Mouse (Mus musculus): ENCODE measurements around the gene Lonrf2. TPM values are rescaled to one million over a fixed set of nuclear protein-coding genes. Genes with fewer than 3 reads are reported as not detected.

The Lonrf2 gene
- total RNA-seq, 1 experiment from 2014 or later = 0.18 TPM

DNA sequence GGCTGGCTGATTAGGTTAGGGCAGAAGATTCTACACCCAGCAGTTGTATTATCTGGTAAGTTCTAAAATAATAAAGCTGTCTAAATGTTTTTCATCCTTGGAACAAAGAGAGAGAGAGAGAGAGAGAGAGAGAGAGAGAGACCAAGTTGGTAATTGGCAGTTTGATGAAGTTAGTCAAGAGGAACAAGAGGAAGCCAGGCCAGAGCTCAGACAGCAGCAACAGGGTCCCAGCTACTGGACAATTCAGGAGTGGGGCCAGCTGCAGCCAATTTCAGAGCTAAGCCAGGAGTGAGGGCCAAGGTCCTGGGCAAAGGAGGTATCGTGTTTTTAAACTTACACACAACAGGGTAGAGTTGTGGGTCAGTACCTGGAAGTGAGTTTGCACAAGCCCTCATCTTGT is 6.3 kb upstream of the Lonrf2 start:
- ATAC-seq (replicated peaks; ENCODE audit: low read depth, poor library complexity, severe bottlenecking) = no peak

DNA sequence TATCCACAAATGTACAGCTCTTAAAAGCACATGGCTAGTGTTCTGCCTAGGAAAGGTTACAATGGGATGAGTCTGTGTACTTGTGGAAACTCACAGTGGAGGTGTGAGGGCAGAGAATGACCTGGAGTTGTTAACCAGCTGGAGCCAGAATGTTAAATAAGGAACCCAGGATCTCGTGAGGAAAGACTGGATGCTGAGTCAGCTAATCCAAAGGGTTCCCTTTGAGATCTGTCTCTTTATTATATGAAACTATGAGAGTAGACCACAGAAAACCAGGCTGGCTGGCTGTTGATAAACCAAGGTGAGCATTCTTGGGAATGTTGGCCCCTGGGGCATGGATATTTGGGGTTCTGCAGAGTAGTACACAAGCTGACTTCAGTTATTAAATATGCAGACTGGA is 3.4 kb upstream of the Lonrf2 start:
- ATAC-seq (replicated peaks; ENCODE audit: low read depth, poor library complexity, severe bottlenecking) = no peak

DNA sequence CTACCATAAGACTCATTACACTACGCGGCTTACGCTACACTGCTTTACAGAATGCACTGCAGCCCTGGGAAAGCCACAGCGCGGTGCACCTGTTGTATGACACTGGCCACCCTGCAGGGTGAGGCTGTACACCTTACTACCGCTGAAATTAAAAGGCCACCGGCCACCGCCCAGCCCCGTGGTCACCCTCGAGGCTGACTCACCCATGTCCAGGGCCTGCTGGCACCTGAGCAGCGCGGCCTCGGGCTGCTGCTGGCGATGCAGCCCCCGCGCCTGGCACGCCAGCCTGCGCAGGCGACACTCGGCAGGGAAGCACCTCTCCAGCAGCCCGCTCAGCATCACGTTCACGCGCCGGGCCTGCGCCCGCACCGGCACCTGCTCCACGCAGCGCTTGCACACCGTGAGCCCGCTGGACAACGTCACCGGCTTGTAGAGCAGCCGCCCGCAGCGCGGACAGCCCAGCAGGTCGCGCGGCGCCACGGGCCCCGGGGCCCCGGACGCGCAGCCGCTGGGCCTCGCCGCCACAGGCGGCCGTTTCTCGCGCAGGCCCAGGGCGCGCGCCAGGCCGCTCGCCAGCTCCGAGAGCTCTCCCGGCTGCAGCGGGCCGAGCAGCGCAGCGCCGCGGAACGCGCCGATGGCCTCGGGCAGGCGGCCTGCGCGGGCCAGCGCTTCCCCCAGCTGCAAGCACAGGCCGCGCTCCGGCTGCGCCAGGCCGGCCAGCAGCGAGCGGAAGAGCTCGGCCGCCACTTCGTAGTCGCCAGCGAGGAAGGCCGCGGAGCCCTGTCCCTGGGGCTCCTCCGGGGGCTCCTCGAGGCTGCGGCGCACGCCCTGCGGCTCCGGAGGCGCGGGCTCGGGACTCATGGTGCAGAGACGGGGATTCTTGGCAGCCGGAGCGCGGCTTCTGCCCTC is 689 bp downstream of the Lonrf2 start:
- no peak for ATAC-seq (replicated peaks; ENCODE audit: low read depth, poor library complexity, severe bottlenecking)

DNA sequence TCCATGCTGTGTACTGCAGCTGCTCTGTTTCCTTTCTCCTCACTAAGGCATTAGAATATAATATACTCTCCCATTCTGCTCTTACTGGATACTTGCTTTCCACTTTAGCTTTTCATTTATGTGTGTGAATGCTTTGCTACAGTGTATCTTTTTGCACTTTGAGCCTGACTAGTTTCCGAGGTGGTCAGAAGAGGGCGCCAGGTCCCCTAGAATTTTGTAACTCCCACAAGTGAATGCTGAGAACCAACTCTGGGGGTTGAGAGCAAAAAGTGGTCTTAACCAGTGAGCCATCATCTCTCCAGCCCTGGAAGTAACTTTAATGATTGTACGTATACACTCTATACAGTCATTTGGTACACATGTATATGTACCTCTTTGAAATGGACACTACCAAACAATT is 1.6 kb downstream of the Lonrf2 start:
- no peak for ATAC-seq (replicated peaks; ENCODE audit: low read depth, poor library complexity, severe bottlenecking)

DNA sequence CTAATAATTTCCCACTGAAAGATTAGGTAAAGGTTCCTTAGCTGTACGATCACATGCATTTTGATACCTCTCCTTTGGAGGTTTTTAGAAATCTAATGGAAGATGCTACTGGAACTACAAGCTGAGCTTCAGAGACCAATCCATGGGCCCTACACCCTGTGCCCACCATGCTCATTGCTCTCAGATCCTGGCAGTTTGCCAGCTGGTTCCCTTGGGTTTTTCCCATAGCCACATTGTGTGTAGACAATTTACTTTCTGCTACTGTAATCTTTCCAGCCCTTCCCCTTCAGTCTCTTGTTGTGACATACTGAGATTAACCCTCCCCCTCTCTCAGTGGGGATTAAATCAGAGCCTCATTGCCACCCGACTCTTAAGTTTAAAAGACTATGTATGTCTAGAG is 11.6 kb downstream of the Lonrf2 start:
- no peak for ATAC-seq (replicated peaks; ENCODE audit: low read depth, poor library complexity, severe bottlenecking)

DNA sequence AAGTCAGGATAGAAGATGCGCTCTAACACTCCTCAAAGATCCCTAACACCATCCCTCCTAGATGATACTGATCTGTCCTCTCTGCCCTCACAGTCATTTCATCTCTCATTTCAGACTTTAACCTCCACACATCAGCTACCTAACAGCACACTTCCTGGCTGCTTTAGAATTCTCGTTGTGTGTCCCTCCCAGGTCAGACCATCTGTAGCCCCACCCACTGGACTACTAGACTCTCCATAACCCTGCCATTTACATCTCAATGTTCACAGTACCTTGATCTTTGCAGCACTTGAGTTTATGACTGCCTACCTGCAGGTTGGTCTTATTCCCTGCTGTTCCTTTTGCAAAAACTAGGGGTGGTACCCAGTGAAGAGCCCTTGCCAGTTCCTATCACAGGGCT is 12.7 kb downstream of the Lonrf2 start:
- no peak for ATAC-seq (replicated peaks; ENCODE audit: low read depth, poor library complexity, severe bottlenecking)

DNA sequence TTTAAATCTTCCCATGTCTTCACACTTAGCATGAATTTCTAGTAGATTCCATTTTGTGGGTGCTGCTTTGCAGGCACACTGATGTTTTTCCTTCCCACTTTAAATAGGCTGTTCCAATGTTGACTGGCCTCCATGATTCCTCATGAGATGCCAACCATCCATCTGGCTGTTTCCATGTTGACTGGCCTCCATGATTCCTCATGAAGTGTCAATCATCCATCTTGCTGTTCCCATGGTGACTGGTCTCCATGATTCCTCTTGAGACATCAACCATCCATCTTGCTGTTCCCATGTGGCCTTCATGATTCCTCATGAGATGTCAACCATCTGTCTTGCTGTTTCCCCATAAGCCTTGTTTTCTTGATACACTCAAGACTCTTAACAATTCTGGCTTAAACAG is 16.8 kb downstream of the Lonrf2 start:
- ATAC-seq (replicated peaks; ENCODE audit: low read depth, poor library complexity, severe bottlenecking) = no peak

DNA sequence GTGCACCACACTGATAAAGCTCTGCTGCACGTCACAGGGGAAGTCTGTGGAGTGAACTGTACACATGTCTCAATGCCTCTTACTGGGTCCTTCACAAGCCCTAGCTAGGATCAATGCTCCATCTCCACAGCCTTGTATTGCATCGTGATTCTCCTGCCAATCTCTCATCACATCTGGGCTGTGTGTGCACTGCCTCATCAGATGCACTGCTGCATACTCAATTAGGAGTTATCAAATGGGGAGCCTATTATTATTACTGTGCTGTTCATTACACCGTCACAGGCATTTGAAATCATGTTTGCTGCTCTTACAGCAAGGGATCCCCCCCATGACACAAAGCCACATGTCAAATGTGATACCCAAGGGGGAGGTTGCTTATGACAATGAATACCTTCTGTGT is 18.8 kb downstream of the Lonrf2 start:
- ATAC-seq (replicated peaks; ENCODE audit: low read depth, poor library complexity, severe bottlenecking) = no peak

DNA sequence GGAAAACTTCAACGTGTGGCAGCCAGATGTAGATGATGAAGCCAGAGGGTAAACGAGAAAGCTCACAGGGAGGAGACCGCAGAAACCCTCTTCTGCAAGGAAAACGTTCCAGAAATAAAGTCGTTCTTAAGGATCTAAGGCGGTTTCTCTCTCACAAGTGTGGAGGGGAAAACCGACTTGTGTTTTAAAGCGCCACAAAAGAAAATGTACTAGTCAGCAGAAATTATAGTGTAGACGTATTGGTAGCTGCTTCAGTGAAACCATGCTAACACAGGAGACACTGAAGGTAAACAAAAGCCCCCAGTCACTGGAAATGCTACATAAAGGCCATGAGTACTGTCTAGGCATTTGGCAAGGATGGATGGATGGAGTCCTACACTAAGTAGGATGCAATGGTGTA is 19.2 kb downstream of the Lonrf2 start:
- ATAC-seq (replicated peaks; ENCODE audit: low read depth, poor library complexity, severe bottlenecking) = no peak

DNA sequence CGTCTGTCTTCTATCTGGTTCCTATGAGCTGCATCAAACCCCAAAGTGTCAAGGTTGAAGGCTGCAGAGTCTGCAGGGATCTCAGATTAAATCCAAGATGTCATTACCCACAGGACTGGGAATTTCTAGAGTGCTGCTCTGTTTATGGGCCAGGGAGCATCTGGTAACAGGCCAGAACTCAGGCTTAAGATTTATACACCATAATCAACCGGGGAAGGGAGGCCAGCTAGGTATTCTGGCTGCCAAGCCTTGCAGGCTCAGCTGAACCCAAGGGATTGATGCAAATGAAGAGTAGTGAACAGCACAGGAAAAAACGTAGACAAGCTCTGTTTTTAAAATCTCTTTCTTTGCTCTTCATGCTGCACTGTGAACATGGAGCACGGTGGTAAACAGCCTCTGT is 20.2 kb downstream of the Lonrf2 start:
- ATAC-seq (replicated peaks; ENCODE audit: low read depth, poor library complexity, severe bottlenecking) = no peak

DNA sequence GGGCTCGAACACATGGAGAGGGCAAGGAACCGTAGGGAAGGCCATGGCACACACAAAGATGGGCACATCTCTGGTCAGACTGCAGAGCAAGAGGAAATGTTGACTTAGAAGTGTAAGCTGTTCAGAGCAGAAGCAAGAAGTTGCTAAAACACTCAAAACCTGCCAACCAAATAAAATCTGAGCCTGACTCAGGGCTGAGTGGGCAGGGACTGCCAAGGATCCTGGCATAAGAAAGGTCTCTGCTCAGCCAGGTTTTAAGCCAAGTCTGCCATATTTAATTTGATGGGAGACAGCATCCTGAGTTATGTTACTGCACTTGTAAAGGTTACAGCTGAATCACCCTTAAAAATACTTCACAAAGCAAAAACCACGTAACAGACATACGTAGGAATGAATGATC is 29.4 kb downstream of the Lonrf2 start:
- no peak for ATAC-seq (replicated peaks; ENCODE audit: low read depth, poor library complexity, severe bottlenecking)

DNA sequence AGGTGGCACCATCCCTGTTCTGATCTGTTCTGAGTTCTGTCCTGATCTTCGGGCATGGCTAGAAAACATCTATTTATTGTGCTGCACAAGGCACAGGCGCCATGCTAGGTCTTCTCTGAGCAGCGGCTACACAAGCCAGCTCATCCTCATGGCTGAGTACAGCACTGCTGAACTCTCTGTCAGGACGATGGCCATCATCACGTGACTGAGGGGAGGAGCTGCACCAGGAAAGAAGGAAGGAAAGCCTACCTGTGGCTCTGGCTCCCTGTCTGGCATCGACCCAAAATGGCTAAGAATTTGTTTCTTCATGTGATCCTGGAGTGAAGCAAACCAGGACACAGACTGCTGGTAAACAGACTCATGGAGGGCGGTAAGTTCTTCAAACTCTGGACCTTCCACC is 36.1 kb downstream of the Lonrf2 start:
- ATAC-seq (replicated peaks; ENCODE audit: low read depth, poor library complexity, severe bottlenecking) = no peak

DNA sequence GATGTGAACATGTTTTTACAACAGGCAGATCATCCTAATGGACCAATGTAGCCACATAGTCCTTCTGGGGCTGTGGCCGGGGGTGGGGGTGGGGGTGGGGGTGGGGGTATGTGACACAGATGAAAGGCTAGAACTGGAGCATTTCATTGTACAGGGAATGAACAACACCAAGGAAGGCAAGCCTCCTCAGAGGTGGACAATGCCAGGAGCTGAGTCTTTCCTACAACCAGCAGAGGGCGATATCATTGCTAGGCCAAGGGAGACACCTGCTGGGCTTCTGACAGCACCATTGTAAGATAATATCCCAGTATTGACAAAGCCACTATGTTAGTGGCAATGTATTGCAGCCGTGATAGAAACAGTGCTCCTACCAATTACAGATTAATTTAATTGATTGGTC is 37.2 kb downstream of the Lonrf2 start:
- ATAC-seq (replicated peaks; ENCODE audit: low read depth, poor library complexity, severe bottlenecking) = peak; percentile 77

DNA sequence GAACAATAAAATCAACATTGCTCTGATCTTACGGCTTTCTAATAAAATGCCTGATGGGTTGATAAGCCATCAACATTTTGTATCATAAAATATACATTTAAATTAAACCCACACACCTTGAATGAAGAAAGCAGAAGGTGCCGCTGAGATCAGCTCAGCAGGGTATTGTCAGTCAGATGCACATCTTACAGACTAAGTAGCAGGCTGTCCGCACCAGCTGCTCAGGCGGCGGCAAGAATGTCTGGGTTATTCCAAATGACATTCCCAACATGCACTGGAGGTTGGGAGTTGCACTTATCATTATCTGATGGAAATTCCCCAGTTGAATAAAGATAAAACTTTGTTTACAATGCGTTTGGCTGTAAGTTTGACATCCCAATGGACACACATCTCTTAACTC is 39.6 kb downstream of the Lonrf2 start:
- ATAC-seq (replicated peaks; ENCODE audit: low read depth, poor library complexity, severe bottlenecking) = no peak

DNA sequence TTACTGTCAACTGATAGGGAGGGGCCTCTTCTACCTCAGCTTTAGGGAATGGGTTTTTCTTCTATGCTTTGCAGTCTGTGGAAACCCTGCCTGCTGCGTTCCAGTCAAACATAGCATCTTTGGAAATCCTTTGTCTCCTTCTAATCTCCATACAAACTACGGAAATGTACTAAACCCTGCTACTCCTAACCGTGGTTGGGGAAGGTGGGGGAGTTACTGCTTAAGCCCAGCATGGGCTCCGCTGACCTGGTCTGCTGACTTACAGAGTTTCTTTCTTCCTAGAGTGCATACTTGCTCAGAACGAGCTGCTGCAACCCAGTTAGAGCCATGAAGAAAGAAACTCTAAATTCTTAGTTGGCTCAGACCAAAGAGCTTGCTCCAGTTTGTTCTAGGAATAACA is 41.0 kb downstream of the Lonrf2 start:
- no peak for ATAC-seq (replicated peaks; ENCODE audit: low read depth, poor library complexity, severe bottlenecking)

DNA sequence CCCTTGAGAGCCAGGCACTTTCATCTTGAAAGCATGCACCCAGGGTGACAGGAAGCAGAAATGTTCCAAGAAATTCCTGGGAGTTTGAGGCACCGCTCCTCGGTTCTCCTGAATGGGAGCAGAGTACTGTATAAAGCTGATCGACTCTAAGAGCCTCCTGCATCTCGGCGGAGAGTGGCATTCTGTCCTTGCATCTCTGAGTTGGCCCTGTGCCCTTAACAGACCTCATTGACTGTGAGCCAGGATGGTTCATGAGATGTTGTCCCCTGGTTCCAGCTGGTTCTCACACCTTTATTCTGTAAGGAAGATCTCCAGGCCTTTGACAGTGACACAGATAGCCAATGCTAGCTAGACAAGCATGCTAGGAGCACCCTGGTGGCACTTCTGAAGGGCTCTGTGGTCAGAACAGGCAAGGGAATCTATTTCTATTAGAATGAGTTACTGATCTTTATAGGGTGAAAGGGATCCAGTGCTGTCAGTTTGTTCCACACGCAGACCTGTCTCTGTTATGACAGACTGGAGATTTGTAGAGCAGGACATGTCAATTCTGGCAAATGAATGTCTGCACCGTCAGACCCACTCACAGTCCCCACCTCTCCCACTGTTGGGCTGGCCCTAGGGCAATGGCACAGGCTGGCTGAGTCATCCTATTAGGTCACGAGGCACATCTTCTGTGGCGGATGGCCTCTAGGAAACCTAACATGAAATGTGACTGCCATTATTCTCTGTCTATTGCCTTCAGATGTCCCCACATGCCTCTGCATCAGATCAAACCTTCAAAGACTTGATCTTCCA is 45.3 kb downstream of the Lonrf2 start:
- no peak for ATAC-seq (replicated peaks; ENCODE audit: low read depth, poor library complexity, severe bottlenecking)

DNA sequence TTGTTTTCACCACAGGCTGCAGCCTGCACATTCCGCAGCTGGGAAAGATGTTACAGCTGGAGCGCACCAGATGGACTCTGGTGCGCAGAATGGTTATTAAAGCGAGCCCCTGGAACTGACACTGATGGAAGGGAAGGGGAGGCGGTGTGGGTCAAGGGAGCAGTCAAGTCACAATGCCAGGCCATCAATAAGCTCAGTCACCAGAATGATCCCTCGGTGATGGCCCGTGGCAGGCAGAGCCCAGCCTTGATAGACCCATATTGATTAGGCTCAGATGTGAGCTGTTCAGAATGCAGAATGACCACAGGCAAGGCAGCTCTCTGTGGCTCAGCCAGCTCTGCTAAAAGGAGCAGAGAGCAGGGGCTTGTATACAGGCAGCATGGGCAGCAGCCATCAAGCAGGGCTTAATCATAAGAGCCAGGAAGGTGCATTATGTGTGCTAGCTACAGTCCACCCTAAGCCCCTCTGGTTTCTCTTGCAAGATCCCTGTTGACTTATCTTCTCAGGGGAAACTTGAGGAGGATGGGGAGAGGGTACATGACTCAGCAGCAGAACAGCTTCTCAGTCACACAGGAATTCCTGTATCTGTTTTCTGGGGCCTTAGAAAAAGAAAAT is 46.4 kb downstream of the Lonrf2 start:
- ATAC-seq (replicated peaks; ENCODE audit: low read depth, poor library complexity, severe bottlenecking) = no peak

DNA sequence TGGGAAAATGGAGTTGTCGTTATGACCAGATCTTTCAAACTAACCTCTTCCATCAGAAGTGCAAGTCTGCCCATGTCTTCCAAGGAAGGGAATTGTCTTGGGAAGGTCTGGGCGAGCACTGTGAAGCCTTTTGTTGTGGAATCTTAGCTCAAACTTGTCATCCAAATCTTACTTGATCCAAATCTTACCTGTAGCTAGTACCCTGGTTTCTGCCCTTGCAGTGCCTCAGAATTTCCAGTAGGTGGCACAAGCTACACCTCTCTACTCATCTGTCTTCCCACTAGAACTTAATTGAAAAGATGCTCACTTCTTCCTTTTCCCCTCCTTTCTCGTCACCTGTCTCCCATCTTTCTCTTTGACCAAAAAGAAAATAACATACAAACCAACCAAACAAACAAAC is 47.6 kb downstream of the Lonrf2 start:
- no peak for ATAC-seq (replicated peaks; ENCODE audit: low read depth, poor library complexity, severe bottlenecking)

DNA sequence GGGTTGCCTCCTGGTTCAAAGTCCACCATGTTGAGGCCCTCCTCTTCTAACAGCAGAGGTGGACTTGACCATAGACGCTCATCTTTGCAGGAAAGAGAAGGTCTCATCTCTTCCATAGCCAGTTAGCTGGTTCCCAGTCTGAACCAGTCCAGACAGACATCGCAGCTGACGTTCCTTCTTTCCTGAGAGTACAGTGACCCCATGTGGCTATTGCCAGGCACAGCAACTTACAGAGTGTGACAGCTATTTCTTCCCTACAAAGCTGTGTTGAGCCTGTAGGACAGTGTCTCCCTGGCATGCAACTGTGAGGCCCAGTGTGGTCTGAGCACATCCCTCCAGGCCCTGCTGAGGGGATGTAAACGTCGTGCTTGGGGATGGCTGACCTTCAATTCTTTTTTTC is 49.1 kb downstream of the Lonrf2 start:
- peak; percentile 76 for ATAC-seq (replicated peaks; ENCODE audit: low read depth, poor library complexity, severe bottlenecking)

DNA sequence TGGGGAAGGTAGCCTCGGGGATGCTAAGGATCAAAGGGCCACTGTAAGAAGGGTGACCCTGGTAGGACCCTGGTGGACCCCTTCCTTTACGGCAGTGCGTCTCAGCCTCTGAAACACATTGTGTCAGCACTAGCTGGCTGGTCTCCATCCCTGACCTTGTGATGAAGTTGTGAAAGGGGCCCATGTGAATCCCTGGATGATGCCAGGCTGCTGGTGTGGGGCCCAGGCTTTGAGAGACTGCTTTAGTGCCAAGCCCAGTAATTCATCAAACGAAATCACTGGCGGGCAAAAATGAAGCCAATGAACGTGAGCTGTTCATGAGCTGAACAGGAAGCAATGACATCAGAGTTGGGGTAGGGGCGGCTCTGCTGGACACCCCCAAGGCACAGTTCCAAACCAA is 50.2 kb downstream of the Lonrf2 start:
- no peak for ATAC-seq (replicated peaks; ENCODE audit: low read depth, poor library complexity, severe bottlenecking)

DNA sequence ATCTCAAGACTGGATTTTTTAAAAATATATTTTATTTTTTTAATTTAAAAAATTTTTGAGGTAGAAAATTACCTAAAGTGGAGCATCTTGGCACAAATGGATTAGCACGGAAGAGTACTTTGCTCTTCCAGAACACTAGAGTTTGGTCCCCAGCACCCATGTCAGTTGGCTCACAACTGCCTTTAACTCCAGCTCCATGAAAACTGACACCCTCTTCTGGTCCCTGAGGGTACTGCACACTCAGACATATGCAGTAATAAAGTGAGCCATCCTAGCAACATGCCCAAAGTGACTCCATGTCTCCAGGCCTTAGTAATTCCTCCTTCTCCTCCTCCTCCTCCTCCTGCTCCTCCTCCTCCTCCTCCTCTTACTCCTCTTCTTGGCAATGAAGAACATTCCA is 58.2 kb downstream of the Lonrf2 start:
- no peak for ATAC-seq (replicated peaks; ENCODE audit: low read depth, poor library complexity, severe bottlenecking)

All from common myeloid progenitor, adult 5-6 weeks (primary cell).